Mouse (Mus musculus) cerebellum, adult 2 months (tissue): Measurements from ENCODE around the gene Pagr1b.

Source experiments
- CTCF ChIP-seq: fragments of 200-500 bp; IDR thresholded peaks from 2 replicates; pipeline ENCODE4 v1.5.1; 2011; ENCODE audit warnings: low read depth, mild to moderate bottlenecking, control low read depth, low read length, moderate library complexity, borderline replicate concordance; ENCODE audit not compliant: insufficient read depth
- POLR2A ChIP-seq: fragments of 200-500 bp; IDR thresholded peaks from 2 replicates; pipeline ENCODE4 v1.6.1; 2011; ENCODE audit warnings: low read length, control low read depth, borderline replicate concordance; ENCODE audit not compliant: insufficient read depth

- TF ChIP-seq CTCF (no peak), POLR2A (no peak)
Observed at GRCm38 (mm10) chr7:127017950-127018345, 1.7 kb upstream of the Pagr1b start.
